ENCODE assay signal across 28 mouse cellular contexts in the genomic region with DNA sequence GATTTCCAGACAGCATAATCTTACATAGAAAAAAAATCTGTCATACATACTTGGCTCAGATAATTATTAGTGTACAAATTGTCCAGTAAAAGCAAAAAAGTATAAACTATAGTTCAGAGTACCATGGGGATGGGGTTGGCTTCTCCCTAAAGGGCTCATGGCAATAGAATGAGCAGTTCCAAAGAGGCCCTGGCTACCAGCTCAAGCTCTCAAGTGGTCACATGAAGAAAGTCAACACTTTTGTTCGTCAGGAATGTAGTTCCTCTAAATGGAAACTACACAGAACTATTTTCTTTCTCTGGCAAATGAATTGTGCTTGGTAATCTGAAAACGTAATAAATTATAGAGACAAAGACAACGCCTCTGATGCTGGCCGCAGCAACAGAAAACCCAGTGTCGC.
DNase-seq lines count a peak whose midpoint lies in the region; ATAC-seq and TF ChIP-seq lines count a peak whose summit lies in the region.
"Had no signal": no experiment of that assay in that cellular context is flagged by ENCODE, and none has a peak within 500 bp of the region (broad histone marks: within the 10 kb centered on the region; RNA-seq: fewer than 3 reads in every experiment).

No protein-coding gene starts in this region.

- WGBS in kidney, postnatal 0 days: 31% methylated on average over 5 of the region's 5 CpGs
- WGBS in neural tube, embryonic 14.5 days: 24% methylated on average over 5 of the region's 5 CpGs

- no peaks in the 10 kb centered on the region for H3K36me3 ChIP-seq in kidney, postnatal 0 days (ENCODE audit: insufficient read depth, low read length)
- no peaks in the 10 kb centered on the region for H3K36me3 ChIP-seq in neural tube, embryonic 14.5 days (ENCODE audit: control insufficient read depth, insufficient read depth, low read length)
- H3K36me3 ChIP-seq: embryonic facial prominence, embryonic 13.5 days; forebrain, embryonic 12.5 days; forebrain, embryonic 15.5 days; G1E; heart, embryonic 15.5 days; hindbrain, embryonic 13.5 days had no signal

- H3K4me1 ChIP-seq in kidney, postnatal 0 days (replicated peaks; ENCODE audit: insufficient read depth, low read length): 0 out of 2 replicates have a peak, but pooled peaks cover 7% of the 10 kb centered on the region
- peaks cover 12% of the 10 kb centered on the region for H3K4me1 ChIP-seq in neural tube, embryonic 14.5 days (ENCODE audit: control insufficient read depth, insufficient read depth, low read length)

- no peak overlapping the region for H3K27ac ChIP-seq in kidney, postnatal 0 days
- 0 out of 2 replicates have a peak overlapping the region, but pooled peaks have one; percentile 23 for H3K27ac ChIP-seq in neural tube, embryonic 14.5 days (ENCODE audit: low read depth, low read length)
- H3K27ac ChIP-seq: embryonic facial prominence, embryonic 10.5 days; embryonic facial prominence, embryonic 13.5 days; forebrain, embryonic 15.5 days; heart, embryonic 15.5 days; hindbrain, embryonic 10.5 days; hindbrain, embryonic 13.5 days had no signal

- ATAC-seq in kidney, postnatal 0 days (replicated peaks; ENCODE audit: low FRiP score, low read depth): no peak
- no peak for ATAC-seq in neural tube, embryonic 14.5 days (ENCODE audit: low read depth)
- ATAC-seq: forebrain, embryonic 15.5 days; hindbrain, embryonic 16.5 days; Patski had no signal

- no peak overlapping the region for H3K4me2 ChIP-seq in kidney, postnatal 0 days (ENCODE audit: low read length)
- no peak overlapping the region for H3K4me2 ChIP-seq in neural tube, embryonic 14.5 days (ENCODE audit: low read depth, low read length)
- H3K4me2 ChIP-seq: embryonic facial prominence, embryonic 13.5 days; forebrain, embryonic 12.5 days; forebrain, embryonic 15.5 days; heart, embryonic 11.5 days; heart, embryonic 15.5 days; hindbrain, embryonic 13.5 days had no signal

- no peak overlapping the region for H3K4me3 ChIP-seq in kidney, postnatal 0 days (replicated peaks; ENCODE audit: low read depth, low read length)
- H3K4me3 ChIP-seq in neural tube, embryonic 14.5 days (ENCODE audit: low read depth, low read length): no peak overlapping the region
- H3K4me3 ChIP-seq: embryonic facial prominence, embryonic 10.5 days; embryonic facial prominence, embryonic 13.5 days; erythroblast, embryonic 14.5 days; forebrain, embryonic 12.5 days; forebrain, embryonic 15.5 days; heart, embryonic 15.5 days; hindbrain, embryonic 10.5 days; hindbrain, embryonic 13.5 days had no signal

- no peaks in the 10 kb centered on the region for H3K27me3 ChIP-seq in kidney, postnatal 0 days (ENCODE audit: insufficient read depth, low read length)
- H3K27me3 ChIP-seq in neural tube, embryonic 14.5 days (ENCODE audit: control insufficient read depth, insufficient read depth, low read length): no peaks in the 10 kb centered on the region
- H3K27me3 ChIP-seq: CH12.LX; embryonic facial prominence, embryonic 13.5 days; forebrain, embryonic 12.5 days; forebrain, embryonic 15.5 days; heart, embryonic 15.5 days; hindbrain, embryonic 13.5 days; Patski had no signal

- TF ChIP-seq CTCF in kidney, postnatal 0 days (IDR thresholded peaks at IDR 0.05; ENCODE audit: low read depth): no peak

- no peak overlapping the region for H3K9ac ChIP-seq in kidney, postnatal 0 days (ENCODE audit: low read depth, low read length)
- no peak overlapping the region for H3K9ac ChIP-seq in neural tube, embryonic 14.5 days (replicated peaks; ENCODE audit: low read depth, low read length)
- H3K9ac ChIP-seq: embryonic facial prominence, embryonic 13.5 days; forebrain, embryonic 12.5 days; forebrain, embryonic 15.5 days; heart, embryonic 15.5 days; hindbrain, embryonic 13.5 days had no signal

- peak; percentile 55 for DNase-seq in kidney, postnatal 0 days (ENCODE audit: low spot score)
- DNase-seq in kidney, postnatal 14 days: no peak
- DNase-seq in neural tube, embryonic 10.5 days (ENCODE audit: extremely low spot score, low spot score): no peak
- peak; percentile 34 for DNase-seq in lung, postnatal 10 days
- peak; percentile 74 for DNase-seq in lung, postnatal 36 days
- DNase-seq in layer of hippocampus, adult 9-10 months (ENCODE audit: low spot score): no peak
- DNase-seq in embryo, embryonic 11 days: no peak
- DNase-seq: B cell, adult 2 months; cerebellum, adult 18-20 months; cerebellum, adult 9-10 months; cerebellum, postnatal 14 days; gastrocnemius, postnatal 10 days; heart, adult 11 months; heart, postnatal 36 days had no signal

- H3K9me3 ChIP-seq in kidney, postnatal 0 days (replicated peaks; ENCODE audit: low read length): no peaks in the 10 kb centered on the region
- no peaks in the 10 kb centered on the region for H3K9me3 ChIP-seq in neural tube, embryonic 14.5 days (ENCODE audit: control insufficient read depth, low read length)
- H3K9me3 ChIP-seq: embryonic facial prominence, embryonic 10.5 days; embryonic facial prominence, embryonic 13.5 days; forebrain, embryonic 12.5 days; forebrain, embryonic 15.5 days; heart, embryonic 15.5 days; hindbrain, embryonic 10.5 days; hindbrain, embryonic 13.5 days had no signal

Comparison
In these comparisons a context has a peak if more than half of its experiments do, and no peak if none do; other contexts are left out.
1. DNase-seq: peak in kidney, postnatal 0 days (single experiment), lung, postnatal 10 days (single experiment) and lung, postnatal 36 days (single experiment); none in kidney, postnatal 14 days (single experiment), neural tube, embryonic 10.5 days (single experiment), layer of hippocampus, adult 9-10 months (single experiment) and embryo, embryonic 11 days (single experiment).